Mouse (Mus musculus) left cerebral cortex, postnatal 25 days (tissue): ENCODE data around the gene Sh2d2a. TPM values are rescaled to one million over a fixed set of nuclear protein-coding genes. Genes with fewer than 3 reads are reported as not detected.

Source experiments
- DNase-seq, 2 experiments: peaks; one replicate each; pipeline ENCODE4 v3.0.0; 2022; ENCODE audit warnings: low spot score in 2 of 2, mixed read lengths in 1 of 2
- intact Hi-C: fragments of 180-260 bp; cut with DNase I; formaldehyde crosslinking; loops from one replicate; pipeline ENCODE4 v1.15.1; 2025
- total RNA-seq, 2 experiments: library from RNA; stranded (reverse); gene quantifications; 2 replicates each; pipeline ENCODE4 v1.2.3; 2021

Sh2d2a gene
- total RNA-seq, 2 experiments from 2014 or later: not detected

DNA sequence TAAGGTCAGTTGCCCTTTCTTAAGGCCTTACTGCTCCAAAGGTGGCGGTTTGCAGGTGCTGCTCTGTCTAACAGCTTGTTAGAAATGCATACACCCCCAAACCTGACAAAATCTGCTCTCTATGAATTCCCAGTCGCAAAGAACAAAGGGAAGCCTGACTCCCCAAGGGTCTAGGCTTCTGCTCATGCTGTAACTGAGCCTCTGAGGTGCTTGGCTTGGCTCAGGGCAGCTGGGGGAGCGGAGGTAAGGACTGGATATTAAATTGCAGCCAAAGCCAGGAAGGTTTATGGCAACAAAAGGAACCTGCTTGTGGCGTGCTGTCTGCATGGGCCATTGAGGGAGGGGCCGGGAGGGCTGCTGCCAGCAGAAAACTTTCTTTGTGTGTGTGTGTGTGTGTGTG, 57.3 kb downstream of the Sh2d2a start:
- DNase-seq: no peak
- intact Hi-C loops: no loop called here

Other genes with a start within 250 kb of the Sh2d2a start
- gene Arhgef11, start 229.2 kb upstream of the Sh2d2a start, total RNA-seq: 10 to 100 TPM; 54.1 to 55.0 TPM
- gene Lrrc71, start 98.1 kb upstream of the Sh2d2a start, total RNA-seq: under 1 TPM; 0.23 to 0.69 TPM
- gene Ntrk1, start 51.6 kb upstream of the Sh2d2a start, total RNA-seq: 1 to 10 TPM in 1 of 2 experiments, under 1 TPM in 1; 0.21 to 1.7 TPM
- gene Insrr, start 49.8 kb upstream of the Sh2d2a start, total RNA-seq: under 1 TPM; 0.60 to 0.73 TPM
- 1 to 10 TPM; 7.4 to 10.0 TPM for gene Pear1, start 22.4 kb upstream of the Sh2d2a start, total RNA-seq
- gene Prcc, start 38.9 kb downstream of the Sh2d2a start, total RNA-seq: 10 to 100 TPM; 63.3 to 67.0 TPM
- gene Hdgf, start 59.6 kb downstream of the Sh2d2a start, total RNA-seq: 100 to 1,000 TPM; 138 to 146 TPM
- gene Mrpl24, start 72.8 kb downstream of the Sh2d2a start, total RNA-seq: 10 to 100 TPM; 51.4 to 57.7 TPM
- gene Isg20l2, start 83.6 kb downstream of the Sh2d2a start, total RNA-seq: 10 to 100 TPM; 12.8 to 16.0 TPM
- 10 to 100 TPM; 19.5 to 21.8 TPM for gene Rrnad1, start 84.0 kb downstream of the Sh2d2a start, total RNA-seq
- 1 to 10 TPM; 3.9 to 5.7 TPM for gene Crabp2, start 101.9 kb downstream of the Sh2d2a start, total RNA-seq
- gene Nes, start 124.3 kb downstream of the Sh2d2a start, total RNA-seq: 1 to 10 TPM; 5.2 to 6.2 TPM
- gene Bcan, start 153.5 kb downstream of the Sh2d2a start, total RNA-seq: 100 to 1,000 TPM; 257 to 284 TPM
- gene Hapln2, start 180.8 kb downstream of the Sh2d2a start, total RNA-seq: 1 to 10 TPM; 7.4 to 9.6 TPM
- 10 to 100 TPM; 13.1 to 13.8 TPM for gene Gpatch4, start 196.4 kb downstream of the Sh2d2a start, total RNA-seq
- 10 to 100 TPM; 66.6 to 74.9 TPM for gene Naxe, start 211.7 kb downstream of the Sh2d2a start, total RNA-seq
- not detected for gene Ttc24, start 231.5 kb downstream of the Sh2d2a start, total RNA-seq
- gene Iqgap3, start 235.2 kb downstream of the Sh2d2a start, total RNA-seq: under 1 TPM; 0.21 to 0.44 TPM